Mouse (Mus musculus) neural tube, embryonic 10.5 days (tissue): ENCODE results near the gene Lrrc15.

Experiments used
- DNase-seq: peaks from one replicate; pipeline ENCODE4 v3.0.0-alpha.2; 2017; ENCODE audit warnings: low spot score; ENCODE audit errors: extremely low spot score

Lrrc15 gene

DNA sequence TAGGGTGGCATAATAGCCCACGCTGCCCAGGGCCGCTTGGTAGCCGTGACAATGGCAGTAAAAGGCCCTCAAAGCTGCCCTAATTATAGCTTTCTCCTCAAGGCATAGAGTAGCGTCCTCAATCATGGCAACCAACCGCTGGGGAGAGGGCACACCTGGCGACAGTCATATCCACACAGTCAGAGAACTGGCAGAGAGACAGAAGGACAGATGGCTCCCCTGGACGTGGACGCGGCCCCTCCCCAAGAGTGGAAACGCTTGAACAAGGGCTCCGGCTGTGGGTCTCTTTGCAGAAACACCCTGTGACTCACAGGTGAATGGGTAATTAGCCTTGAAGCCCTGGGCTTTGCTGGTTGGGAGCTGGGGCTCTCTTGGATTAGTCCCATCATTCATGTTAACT, 4.7 kb downstream of the Lrrc15 start:
- DNase-seq: no peak

GRCm38 (mm10) chr16:30275558-30276340, 7.3 kb downstream of the Lrrc15 start:
- no peak for DNase-seq

- DNase-seq: no peak
Observed at GRCm38 (mm10) chr16:30273065-30273464, 10.0 kb downstream of the Lrrc15 start.

GRCm38 (mm10) chr16:30271941-30272595, 11.0 kb downstream of the Lrrc15 start:
- DNase-seq: no peak

- DNase-seq: no peak
Observed at GRCm38 (mm10) chr16:30271223-30271761, 11.8 kb downstream of the Lrrc15 start.

DNA sequence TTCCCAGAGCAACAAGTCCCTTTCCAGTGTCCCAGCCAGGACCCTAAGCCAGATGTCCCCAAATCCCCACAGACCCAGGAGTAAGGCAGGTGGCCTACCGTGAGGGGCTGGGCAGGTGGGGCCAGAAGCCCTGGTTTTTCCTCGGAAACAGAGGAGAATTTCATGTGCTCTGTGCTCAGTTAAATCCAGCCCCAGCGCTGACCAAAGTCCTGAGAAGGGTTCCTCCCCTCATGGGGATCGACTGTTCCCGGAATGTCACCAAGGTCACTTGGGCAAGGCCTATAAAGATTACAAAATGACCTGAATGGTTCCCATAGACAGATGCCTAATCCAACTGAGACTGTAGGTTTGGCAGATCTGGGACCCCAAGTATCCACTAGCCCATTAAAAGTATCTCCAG, 15.7 kb downstream of the Lrrc15 start, which contains the start of gene Cpn2:
Cpn2 (minus strand) TSS at position 141 of the 400 bp plus-strand sequence.
- no peak for DNase-seq

DNA sequence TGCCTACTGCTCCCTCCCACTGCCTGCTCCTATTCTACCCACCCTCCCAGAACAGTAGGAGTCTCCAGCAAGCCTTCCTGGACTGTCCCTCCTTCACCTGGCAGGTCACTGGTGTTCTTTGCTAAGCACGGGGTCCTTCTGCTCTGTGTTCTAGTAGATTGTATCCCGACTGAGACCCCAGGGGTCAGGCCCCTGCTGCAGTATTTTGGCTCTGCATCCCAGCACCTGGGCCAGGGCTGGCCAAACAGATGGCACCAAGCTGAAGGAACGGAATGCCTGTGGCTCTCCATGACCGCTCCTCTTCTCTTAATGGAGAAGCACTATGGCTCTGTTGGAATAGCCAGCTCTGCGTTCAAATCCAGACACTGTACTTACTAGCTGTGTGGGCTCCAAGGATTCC, 16.5 kb downstream of the Lrrc15 start:
- no peak for DNase-seq

- no peak for DNase-seq
Observed at GRCm38 (mm10) chr16:30265611-30266010, 17.4 kb downstream of the Lrrc15 start.

- no peak for DNase-seq
Observed at GRCm38 (mm10) chr16:30263156-30263555, 19.9 kb downstream of the Lrrc15 start.

DNA sequence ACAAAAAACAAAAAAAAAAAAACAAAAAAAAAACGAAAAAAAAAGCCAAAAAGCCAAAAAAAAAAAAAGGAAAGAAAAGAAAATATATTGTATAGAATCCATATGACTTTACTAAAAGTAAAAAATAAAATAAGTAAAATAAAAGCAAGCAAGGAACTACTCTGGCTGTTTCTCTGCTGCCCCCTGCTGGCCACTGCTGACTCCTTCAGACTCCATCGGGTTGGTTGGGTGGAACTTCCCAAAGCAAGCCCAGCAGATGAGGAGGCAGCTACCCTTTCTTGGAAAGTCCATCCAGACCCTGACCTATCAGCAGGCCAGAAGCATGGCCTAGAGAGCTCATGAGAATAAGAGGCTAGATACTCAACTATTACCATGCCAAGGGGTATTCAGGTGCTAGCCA, 20.4 kb downstream of the Lrrc15 start:
- DNase-seq: peak; percentile 72

DNA sequence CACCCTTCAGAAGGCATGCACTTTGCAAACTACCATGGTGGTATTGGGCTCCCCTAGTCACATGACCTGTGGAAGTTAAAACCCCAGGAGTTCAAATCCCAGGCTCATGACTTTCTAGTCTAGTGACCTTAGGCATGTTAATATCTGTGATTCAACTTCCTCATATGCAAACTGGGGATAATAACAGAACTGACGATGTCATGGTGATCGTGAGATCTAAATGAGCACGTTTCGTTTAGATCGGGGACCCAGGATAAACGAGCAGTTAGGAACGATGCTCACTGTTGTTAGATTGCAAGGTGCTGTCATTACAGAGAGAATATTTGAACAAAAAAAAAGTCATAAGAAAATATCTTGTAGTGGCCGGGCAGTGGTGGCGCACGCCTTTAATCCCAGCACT, 20.9 kb downstream of the Lrrc15 start:
- no peak for DNase-seq

DNA sequence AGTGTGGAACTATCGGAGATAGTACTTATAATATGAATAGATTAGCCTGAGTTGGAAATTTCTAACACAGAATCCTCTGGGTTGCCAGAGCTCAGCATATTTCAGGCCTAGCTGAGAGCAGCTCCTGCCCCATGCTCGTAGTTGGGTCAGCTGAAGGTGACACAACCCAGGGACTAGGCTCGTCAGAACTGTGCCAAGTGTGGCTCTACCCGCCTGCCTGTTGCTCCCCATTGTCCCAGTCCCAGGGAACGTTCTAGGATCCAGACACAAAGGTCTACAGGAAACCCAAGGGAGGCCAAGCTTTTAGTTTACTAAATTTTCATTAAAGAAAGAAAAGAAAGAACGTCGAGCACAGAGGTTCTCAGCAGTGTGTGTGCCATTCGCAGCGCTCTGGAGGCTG, 21.7 kb downstream of the Lrrc15 start:
- no peak for DNase-seq

DNA sequence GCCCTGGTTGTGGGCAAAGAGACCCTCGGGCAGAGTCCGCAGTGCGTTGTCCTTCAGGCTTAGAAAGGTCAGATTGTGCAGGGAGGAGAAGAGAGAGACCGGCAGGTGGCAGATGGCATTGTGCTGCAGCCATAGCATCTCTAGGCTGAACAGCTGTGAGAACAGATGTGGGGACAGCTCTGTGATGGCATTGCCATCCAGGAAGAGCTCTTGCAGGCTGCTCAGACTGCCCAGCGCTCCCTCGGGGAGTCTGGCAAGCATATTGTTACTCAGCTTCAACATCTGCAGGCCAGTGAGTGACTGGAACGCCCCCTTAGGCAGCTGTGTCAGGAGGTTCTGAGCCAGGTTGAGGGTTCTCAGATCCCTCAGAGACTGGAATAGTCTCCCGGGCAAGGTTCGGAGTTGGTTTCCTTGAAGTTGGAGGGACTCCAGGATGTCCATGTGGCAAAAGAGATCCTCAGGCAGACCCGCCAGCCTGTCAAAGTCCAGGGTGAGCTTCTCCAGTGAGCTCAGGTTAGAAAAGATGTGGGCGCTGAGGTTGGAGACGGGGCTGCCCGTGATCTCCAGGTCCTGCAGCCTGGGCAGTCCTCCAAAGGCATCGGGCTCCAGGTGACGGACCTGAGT, 22.9 kb downstream of the Lrrc15 start:
- DNase-seq: no peak

GRCm38 (mm10) chr16:30259444-30259843, 23.6 kb downstream of the Lrrc15 start:
- DNase-seq: no peak

GRCm38 (mm10) chr16:30258441-30258840, 24.6 kb downstream of the Lrrc15 start:
- DNase-seq: no peak

GRCm38 (mm10) chr16:30257718-30258117, 25.3 kb downstream of the Lrrc15 start:
- DNase-seq: no peak

DNA sequence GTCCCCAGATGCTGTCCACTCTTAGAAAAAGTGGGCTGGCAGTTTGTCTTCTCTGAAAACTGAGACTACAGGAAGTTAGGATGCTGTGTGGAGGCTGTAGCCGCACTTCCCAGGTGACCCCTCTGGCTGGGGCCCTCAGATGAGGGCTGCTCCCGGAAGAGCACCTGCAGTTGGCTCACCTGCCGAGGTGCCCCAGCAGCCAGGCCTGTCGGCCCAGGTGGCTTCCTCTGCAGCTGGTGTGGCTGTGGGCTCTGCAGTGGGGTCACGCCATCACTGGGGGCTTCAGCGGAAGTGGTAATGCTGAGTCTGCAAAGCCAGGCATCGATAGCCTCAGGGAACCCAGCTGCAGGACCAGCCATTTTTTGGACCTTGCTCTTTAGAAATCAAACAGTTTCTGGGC, 28.0 kb downstream of the Lrrc15 start:
- no peak for DNase-seq

DNA sequence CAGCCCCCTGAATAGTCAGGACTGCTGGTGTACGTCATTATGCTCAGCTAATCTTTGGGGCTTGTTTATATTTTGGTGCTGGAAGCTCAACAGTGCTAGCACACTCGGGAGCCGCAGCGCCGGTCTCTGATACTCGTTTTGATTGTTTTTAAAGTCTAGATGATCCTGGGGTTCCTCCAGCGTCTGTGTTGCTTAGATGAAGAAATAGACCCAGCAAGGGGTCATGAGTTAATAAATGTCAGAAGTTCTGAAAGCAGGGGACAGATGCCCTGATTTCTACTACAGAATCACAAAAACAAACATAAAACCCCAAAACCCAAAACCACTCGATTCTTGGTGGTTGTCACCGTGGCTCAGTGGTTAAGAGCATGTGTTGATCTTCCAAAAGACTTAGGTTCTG, 29.2 kb downstream of the Lrrc15 start:
- no peak for DNase-seq

GRCm38 (mm10) chr16:30253374-30253773, 29.7 kb downstream of the Lrrc15 start:
- DNase-seq: no peak

- peak; percentile 90 for DNase-seq
Observed at GRCm38 (mm10) chr16:30252003-30252418, 31.0 kb downstream of the Lrrc15 start.

- DNase-seq: peak; percentile 65
Observed at GRCm38 (mm10) chr16:30244037-30244700, 38.9 kb downstream of the Lrrc15 start.

- no peak for DNase-seq
Observed at GRCm38 (mm10) chr16:30241623-30242022, 41.4 kb downstream of the Lrrc15 start.
